Mouse (Mus musculus): ENCODE measurements at regions not wholly inside any gene's neighbourhood (a gene's known extent, or its start where the extent isn't known, plus 50 kb on each side); places are given as distances from the start of the nearest gene placed in this dataset.

DNA sequence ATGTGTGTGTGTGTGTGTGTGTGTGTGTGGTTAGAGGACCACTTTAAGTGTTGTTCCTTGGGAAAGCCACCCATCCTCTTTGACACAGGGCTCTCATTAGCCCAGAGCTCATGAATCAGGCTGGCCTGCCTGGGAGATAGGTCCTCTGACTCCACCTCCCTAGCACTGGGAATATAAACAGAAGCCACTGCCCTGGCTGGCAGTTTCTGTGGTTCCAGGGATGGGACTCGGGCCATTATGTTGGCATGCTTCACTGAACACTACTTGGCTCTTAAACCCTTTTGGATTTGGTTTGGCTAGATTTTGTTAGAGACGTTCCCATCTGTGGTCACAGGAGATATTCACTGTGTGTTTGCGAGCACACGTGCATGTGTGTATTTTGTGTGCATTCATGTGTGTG, 100.2 kb upstream of the Zbtb40 start:
- 80% methylated on average over 4 of the region's 4 CpGs for WGBS
- Histone ChIP-seq H3K9me3 (ENCODE audit: control insufficient read depth, low read length) (peaks cover 3% of the 10 kb centered on the region; the same call in 1 of the 2 replicates), H3K4me3 (ENCODE audit: low read depth, low read length) (no peak overlapping the region), H3K27ac (ENCODE audit: low read depth, low read length) (no peak overlapping the region), H3K36me3 (ENCODE audit: control insufficient read depth, insufficient read depth, low read length) (no peaks in the 10 kb centered on the region), H3K27me3 (replicated peaks; ENCODE audit: control insufficient read depth, insufficient read depth, low read length) (no peaks in the 10 kb centered on the region), H3K4me1 (replicated peaks; ENCODE audit: control insufficient read depth, insufficient read depth, low read length) (no peaks in the 10 kb centered on the region), H3K4me2 (no peak overlapping the region), H3K9ac (ENCODE audit: low read depth, low read length) (no peak overlapping the region)
- ATAC-seq (replicated peaks; ENCODE audit: low FRiP score) = no peak
- DNase-seq (ENCODE audit: low spot score) = no peak

DNA sequence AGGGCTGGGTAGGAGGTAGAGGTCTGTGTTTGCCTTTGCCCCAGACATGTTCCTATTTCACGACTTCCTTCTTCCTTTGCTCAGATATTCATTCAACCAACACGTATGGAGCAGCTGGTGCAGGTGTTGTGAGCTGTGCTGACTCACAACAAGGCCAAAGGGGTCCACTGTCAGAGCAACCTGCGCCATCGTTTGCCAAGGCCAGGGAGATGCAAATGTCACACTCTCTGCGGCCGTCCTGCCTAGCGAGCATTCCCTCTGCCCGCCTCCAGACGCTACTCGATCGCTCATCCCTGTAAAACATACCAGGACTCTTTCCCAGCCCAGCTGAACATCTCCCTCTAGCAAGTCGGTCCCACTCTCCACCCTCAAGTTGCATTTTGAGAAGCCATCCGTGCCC, 99.2 kb upstream of the Zbtb40 start:
- DNase-seq (ENCODE audit: low spot score) = no peak
- H3K4me2 ChIP-seq = no peak overlapping the region
- no peak overlapping the region for H3K27ac ChIP-seq (ENCODE audit: low read depth, low read length)
- no peak for ATAC-seq (replicated peaks; ENCODE audit: low FRiP score)
- H3K36me3 ChIP-seq (ENCODE audit: control insufficient read depth, insufficient read depth, low read length) = no peaks in the 10 kb centered on the region
- H3K4me3 ChIP-seq (ENCODE audit: low read depth, low read length) = no peak overlapping the region
- 65% methylated on average over 13 of the region's 13 CpGs for WGBS
- no peaks in the 10 kb centered on the region for H3K27me3 ChIP-seq (replicated peaks; ENCODE audit: control insufficient read depth, insufficient read depth, low read length)
- peaks cover 3% of the 10 kb centered on the region; the same call in 1 of the 2 replicates for H3K9me3 ChIP-seq (ENCODE audit: control insufficient read depth, low read length)
- no peaks in the 10 kb centered on the region for H3K4me1 ChIP-seq (replicated peaks; ENCODE audit: control insufficient read depth, insufficient read depth, low read length)
- H3K9ac ChIP-seq (ENCODE audit: low read depth, low read length) = no peak overlapping the region

DNA sequence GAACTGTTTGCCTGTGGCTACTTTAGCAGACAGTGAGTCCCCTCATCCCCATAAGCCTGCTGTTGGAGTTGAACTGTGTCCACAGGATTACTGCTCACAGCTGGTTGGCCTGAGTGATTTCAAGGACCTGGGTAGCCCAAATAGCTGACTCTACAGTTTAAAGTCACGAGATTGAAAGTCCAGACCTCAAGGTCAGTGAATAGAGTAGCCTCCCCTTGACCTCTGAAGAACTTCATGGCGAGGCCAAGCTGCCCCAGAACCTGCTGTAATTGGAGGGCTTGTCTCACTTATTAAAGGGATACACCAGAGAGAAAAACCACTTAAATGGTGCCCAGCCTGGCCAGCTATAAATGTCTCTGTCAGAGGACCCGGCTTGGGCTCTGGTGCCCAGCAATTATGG, 97.7 kb upstream of the Zbtb40 start:
- WGBS = 59% methylated on average over 3 of the region's 3 CpGs
- H3K36me3 ChIP-seq (ENCODE audit: control insufficient read depth, insufficient read depth, low read length) = no peaks in the 10 kb centered on the region
- no peak for DNase-seq (ENCODE audit: low spot score)
- no peak overlapping the region for H3K27ac ChIP-seq (ENCODE audit: low read depth, low read length)
- no peak overlapping the region for H3K9ac ChIP-seq (ENCODE audit: low read depth, low read length)
- no peaks in the 10 kb centered on the region for H3K27me3 ChIP-seq (replicated peaks; ENCODE audit: control insufficient read depth, insufficient read depth, low read length)
- no peaks in the 10 kb centered on the region for H3K4me1 ChIP-seq (replicated peaks; ENCODE audit: control insufficient read depth, insufficient read depth, low read length)
- H3K9me3 ChIP-seq (ENCODE audit: control insufficient read depth, low read length) = no peaks in the 10 kb centered on the region
- no peak overlapping the region for H3K4me2 ChIP-seq
- H3K4me3 ChIP-seq (ENCODE audit: low read depth, low read length) = no peak overlapping the region
- ATAC-seq (replicated peaks; ENCODE audit: low FRiP score) = no peak

DNA sequence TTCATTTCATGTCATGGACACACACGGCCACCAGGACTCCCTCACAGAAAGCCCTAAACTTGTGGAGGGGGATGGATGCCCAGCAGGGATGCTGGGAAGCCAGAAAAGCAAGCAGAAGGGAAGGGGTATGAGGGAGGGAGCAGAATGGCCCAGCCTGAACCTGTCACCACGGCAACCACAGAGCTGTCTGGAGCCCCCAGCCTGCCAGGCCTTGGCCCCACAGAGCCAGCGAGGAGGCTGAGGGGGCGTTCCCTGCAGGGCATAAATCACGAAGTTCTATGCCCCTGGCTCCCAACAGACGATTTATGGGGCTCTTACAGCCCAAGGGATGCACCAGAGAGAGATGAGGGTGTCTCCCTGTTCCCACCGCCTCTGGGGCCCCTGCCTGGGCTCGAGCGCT, 93.7 kb upstream of the Zbtb40 start:
- H3K27me3 ChIP-seq (replicated peaks; ENCODE audit: control insufficient read depth, insufficient read depth, low read length) = no peaks in the 10 kb centered on the region
- no peak overlapping the region for H3K4me2 ChIP-seq
- WGBS = 43% methylated on average over 9 of the region's 9 CpGs
- ATAC-seq (replicated peaks; ENCODE audit: low FRiP score) (no peak), DNase-seq (ENCODE audit: low spot score) (no peak)
- no peaks in the 10 kb centered on the region for H3K4me1 ChIP-seq (replicated peaks; ENCODE audit: control insufficient read depth, insufficient read depth, low read length)
- no peak overlapping the region for H3K9ac ChIP-seq (ENCODE audit: low read depth, low read length)
- H3K36me3 ChIP-seq (ENCODE audit: control insufficient read depth, insufficient read depth, low read length) = no peaks in the 10 kb centered on the region
- no peak overlapping the region for H3K4me3 ChIP-seq (ENCODE audit: low read depth, low read length)
- H3K9me3 ChIP-seq (ENCODE audit: control insufficient read depth, low read length) = no peaks in the 10 kb centered on the region
- H3K27ac ChIP-seq (ENCODE audit: low read depth, low read length) = no peak overlapping the region

DNA sequence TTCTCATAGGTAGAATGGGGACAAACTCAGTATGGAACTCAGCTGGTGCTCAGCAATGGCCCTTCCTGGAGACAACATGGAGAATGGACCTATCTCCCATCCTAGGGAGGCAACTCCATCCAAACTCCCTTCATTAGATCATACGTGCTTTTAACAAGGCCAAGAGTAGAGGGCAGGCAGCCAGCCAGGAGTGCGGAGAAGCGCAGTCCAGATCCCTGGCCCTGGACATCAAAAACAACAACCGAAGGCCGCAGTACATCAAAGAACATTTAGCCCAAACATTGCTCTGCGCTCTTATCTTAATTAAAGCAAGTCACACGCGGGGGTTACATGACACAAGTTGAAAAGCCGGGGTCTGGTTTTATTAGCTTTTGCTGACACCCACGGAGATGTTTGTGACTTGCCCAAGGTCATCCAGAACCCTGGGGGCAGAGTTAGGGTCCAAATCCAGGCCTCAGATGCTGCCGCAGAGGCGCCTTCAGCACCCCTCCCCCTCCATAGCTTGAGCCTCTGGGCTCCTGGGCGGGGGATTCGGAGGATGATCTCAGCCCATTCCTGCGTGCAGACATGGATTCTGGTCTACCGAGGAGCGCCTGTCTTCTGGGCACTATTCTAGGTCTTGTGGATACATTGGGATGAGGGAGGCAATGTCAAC, 90.6 kb upstream of the Zbtb40 start:
- no peak overlapping the region for H3K27ac ChIP-seq (ENCODE audit: low read depth, low read length)
- no peak overlapping the region for H3K4me2 ChIP-seq
- 51% methylated on average over 17 of the region's 17 CpGs for WGBS
- H3K27me3 ChIP-seq (replicated peaks; ENCODE audit: control insufficient read depth, insufficient read depth, low read length) = no peaks in the 10 kb centered on the region
- no peaks in the 10 kb centered on the region for H3K9me3 ChIP-seq (ENCODE audit: control insufficient read depth, low read length)
- no peaks in the 10 kb centered on the region for H3K4me1 ChIP-seq (replicated peaks; ENCODE audit: control insufficient read depth, insufficient read depth, low read length)
- H3K4me3 ChIP-seq (ENCODE audit: low read depth, low read length) = no peak overlapping the region
- DNase-seq (ENCODE audit: low spot score) (no peak), ATAC-seq (replicated peaks; ENCODE audit: low FRiP score) (no peak)
- H3K9ac ChIP-seq (ENCODE audit: low read depth, low read length) = no peak overlapping the region
- H3K36me3 ChIP-seq (ENCODE audit: control insufficient read depth, insufficient read depth, low read length) = no peaks in the 10 kb centered on the region

DNA sequence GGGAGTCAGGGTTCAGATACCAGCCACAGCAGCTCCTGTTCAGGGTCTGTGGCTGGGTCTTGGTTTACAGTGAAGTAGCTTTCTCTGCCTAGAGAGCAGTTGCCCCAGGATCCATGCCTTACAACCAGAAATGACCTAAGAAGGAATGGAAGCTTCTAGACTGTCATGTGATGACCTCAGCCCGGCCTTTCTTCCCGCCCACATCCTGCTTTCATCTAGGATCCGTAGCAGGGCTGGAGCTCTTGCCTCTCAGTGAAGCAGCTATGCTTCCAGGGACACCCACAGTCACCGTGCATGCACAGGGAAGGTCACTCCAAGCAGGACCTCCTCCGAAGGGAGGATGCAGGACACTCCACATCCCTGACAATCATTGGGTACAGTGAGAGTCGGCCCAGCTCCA, 89.5 kb upstream of the Zbtb40 start:
- Histone ChIP-seq H3K27me3 (replicated peaks; ENCODE audit: control insufficient read depth, insufficient read depth, low read length) (peaks cover 3% of the 10 kb centered on the region; the same call in 1 of the 2 replicates), H3K9ac (ENCODE audit: low read depth, low read length) (no peak overlapping the region), H3K27ac (ENCODE audit: low read depth, low read length) (no peak overlapping the region), H3K9me3 (ENCODE audit: control insufficient read depth, low read length) (no peaks in the 10 kb centered on the region), H3K4me1 (replicated peaks; ENCODE audit: control insufficient read depth, insufficient read depth, low read length) (peaks cover 4% of the 10 kb centered on the region; the same call in 1 of the 2 replicates), H3K4me2 (no peak overlapping the region), H3K36me3 (ENCODE audit: control insufficient read depth, insufficient read depth, low read length) (no peaks in the 10 kb centered on the region), H3K4me3 (ENCODE audit: low read depth, low read length) (no peak overlapping the region)
- WGBS = 61% methylated on average over 6 of the region's 6 CpGs
- DNase-seq (ENCODE audit: low spot score) = no peak
- no peak for ATAC-seq (replicated peaks; ENCODE audit: low FRiP score)

DNA sequence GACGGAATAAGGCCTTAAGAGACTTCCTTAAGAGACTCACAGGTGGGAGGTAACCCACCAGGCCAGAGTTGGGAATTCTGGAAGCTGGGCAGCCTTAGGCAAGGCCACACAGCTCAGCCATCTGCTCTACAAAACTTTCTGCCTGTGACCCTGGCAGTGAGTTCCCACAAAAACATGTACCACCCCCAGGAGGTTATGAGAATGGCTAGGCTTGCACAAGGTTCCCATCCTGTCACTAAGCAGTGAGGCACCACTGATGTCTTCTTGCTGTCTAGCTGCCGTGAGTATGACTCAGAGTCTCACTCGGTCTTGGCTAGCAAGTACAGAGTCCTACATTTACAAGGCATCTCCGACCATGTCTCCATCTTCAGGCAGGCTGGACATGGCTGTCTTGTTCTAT, 87.7 kb upstream of the Zbtb40 start:
- H3K4me1 ChIP-seq (replicated peaks; ENCODE audit: control insufficient read depth, insufficient read depth, low read length) = peaks cover 5% of the 10 kb centered on the region; the same call in 1 of the 2 replicates
- peaks cover 10% of the 10 kb centered on the region; the same call in 1 of the 2 replicates for H3K27me3 ChIP-seq (replicated peaks; ENCODE audit: control insufficient read depth, insufficient read depth, low read length)
- WGBS = 72% methylated on average over 4 of the region's 4 CpGs
- no peak overlapping the region for H3K9ac ChIP-seq (ENCODE audit: low read depth, low read length)
- no peak overlapping the region for H3K4me2 ChIP-seq
- ATAC-seq (replicated peaks; ENCODE audit: low FRiP score) = no peak
- H3K4me3 ChIP-seq (ENCODE audit: low read depth, low read length) = no peak overlapping the region
- no peak for DNase-seq (ENCODE audit: low spot score)
- no peak overlapping the region for H3K27ac ChIP-seq (ENCODE audit: low read depth, low read length)
- H3K9me3 ChIP-seq (ENCODE audit: control insufficient read depth, low read length) = no peaks in the 10 kb centered on the region
- no peaks in the 10 kb centered on the region for H3K36me3 ChIP-seq (ENCODE audit: control insufficient read depth, insufficient read depth, low read length)

DNA sequence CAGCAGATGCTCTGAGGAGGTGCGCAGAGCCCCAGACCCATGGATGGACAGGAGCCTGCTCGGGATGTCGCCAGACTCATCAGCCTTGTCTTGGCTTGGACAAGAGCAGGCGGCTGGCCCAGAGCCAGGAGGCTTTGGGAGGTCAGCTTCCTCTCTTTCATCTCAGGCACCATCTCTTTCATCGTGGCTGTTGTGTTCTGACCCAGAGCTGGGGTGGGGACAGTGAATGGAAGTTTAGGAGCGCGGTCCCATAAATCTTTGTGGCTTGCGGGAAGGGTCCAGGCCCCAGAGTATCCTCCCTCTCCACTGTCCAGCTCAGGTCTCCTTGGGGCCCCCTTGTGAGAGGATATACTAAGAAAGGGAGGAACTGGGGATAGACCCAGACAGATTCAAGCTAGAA, 87.2 kb upstream of the Zbtb40 start:
- H3K27me3 ChIP-seq (replicated peaks; ENCODE audit: control insufficient read depth, insufficient read depth, low read length) = peaks cover 10% of the 10 kb centered on the region; the same call in 1 of the 2 replicates
- no peaks in the 10 kb centered on the region for H3K36me3 ChIP-seq (ENCODE audit: control insufficient read depth, insufficient read depth, low read length)
- H3K9ac ChIP-seq (ENCODE audit: low read depth, low read length) = no peak overlapping the region
- no peaks in the 10 kb centered on the region for H3K9me3 ChIP-seq (ENCODE audit: control insufficient read depth, low read length)
- no peak overlapping the region for H3K4me2 ChIP-seq
- ATAC-seq (replicated peaks; ENCODE audit: low FRiP score) (no peak), DNase-seq (ENCODE audit: low spot score) (no peak)
- H3K4me3 ChIP-seq (ENCODE audit: low read depth, low read length) = no peak overlapping the region
- WGBS = 64% methylated on average over 8 of the region's 8 CpGs
- peaks cover 5% of the 10 kb centered on the region; the same call in 1 of the 2 replicates for H3K4me1 ChIP-seq (replicated peaks; ENCODE audit: control insufficient read depth, insufficient read depth, low read length)
- H3K27ac ChIP-seq (ENCODE audit: low read depth, low read length) = no peak overlapping the region

DNA sequence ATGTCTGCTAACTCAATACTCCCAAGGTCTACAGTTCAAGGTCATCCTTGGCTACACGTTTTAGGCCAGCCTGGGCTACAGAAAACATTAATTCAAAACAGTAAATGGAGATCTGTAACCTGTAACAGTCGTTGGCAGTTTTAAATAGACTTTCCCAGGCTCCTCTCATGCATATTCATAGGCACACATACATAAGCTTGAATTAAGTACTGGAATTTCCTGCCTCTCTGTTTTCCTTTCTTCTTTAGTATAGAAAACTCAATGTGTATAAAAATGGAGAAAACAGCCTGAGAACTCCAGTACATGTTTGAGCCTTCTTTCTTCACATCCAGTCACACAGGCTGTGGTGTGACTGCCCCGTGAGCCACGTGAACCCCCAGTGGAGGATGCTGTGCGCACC, 86.0 kb upstream of the Zbtb40 start:
- H3K27me3 ChIP-seq (replicated peaks; ENCODE audit: control insufficient read depth, insufficient read depth, low read length) = peaks cover 16% of the 10 kb centered on the region
- H3K9ac ChIP-seq (ENCODE audit: low read depth, low read length) = no peak overlapping the region
- no peak overlapping the region for H3K4me3 ChIP-seq (ENCODE audit: low read depth, low read length)
- no peak for ATAC-seq (replicated peaks; ENCODE audit: low FRiP score)
- no peaks in the 10 kb centered on the region for H3K36me3 ChIP-seq (ENCODE audit: control insufficient read depth, insufficient read depth, low read length)
- no peak overlapping the region for H3K27ac ChIP-seq (ENCODE audit: low read depth, low read length)
- H3K4me1 ChIP-seq (replicated peaks; ENCODE audit: control insufficient read depth, insufficient read depth, low read length) = peaks cover 5% of the 10 kb centered on the region; the same call in 1 of the 2 replicates
- no peak overlapping the region for H3K4me2 ChIP-seq
- WGBS = 57% methylated on average over 5 of the region's 5 CpGs
- no peak for DNase-seq (ENCODE audit: low spot score)
- no peaks in the 10 kb centered on the region for H3K9me3 ChIP-seq (ENCODE audit: control insufficient read depth, low read length)

All from liver, embryonic 11.5 days (tissue).